Mouse (Mus musculus): ENCODE data around the gene Sag. TPM values are rescaled to one million over a fixed set of nuclear protein-coding genes. Genes with fewer than 3 reads are reported as not detected.

Sag gene
- total RNA-seq, 2 experiments from 2014 or later = 0.26 TPM; not detected in 1

DNA sequence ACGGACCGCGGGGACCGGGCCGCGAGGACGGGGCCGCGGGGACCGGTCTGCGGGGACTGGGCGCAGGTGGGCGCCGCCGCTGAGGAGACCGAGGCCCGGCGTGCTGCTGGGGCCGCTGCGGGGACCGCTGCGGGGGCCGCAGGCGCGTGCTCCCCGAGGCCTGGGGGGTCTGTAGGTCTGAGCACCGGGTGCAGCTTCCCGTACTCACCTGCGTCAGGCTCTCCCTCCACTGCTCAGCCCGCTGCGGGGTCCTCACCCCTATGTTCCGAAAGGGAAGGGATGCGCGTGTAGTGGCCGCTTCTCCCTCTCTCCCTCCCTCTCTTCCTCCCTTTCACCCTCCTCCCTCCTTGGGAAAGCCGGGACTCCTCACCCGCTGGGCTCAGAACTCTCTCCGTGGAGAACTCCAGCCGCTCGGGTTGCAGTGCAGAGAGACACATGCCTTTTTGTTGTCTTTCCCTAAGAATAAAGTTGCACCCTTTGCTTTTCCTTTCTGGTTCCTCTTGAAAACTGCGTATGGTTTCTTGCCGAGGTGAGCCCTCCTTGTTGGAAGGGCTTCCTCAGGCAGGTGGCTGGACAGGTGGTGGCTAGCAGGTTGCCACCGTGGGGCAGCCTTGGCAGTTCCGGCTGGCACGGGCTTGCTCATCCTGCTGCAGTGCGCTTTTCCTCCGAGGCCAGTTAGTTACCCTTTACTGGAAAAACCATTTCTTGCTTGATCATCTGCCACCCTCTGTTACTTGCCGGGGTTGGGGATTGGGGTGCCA lies 50.3 kb downstream of the Sag start:
- no peak for DNase-seq (ENCODE audit: low spot score)

DNA sequence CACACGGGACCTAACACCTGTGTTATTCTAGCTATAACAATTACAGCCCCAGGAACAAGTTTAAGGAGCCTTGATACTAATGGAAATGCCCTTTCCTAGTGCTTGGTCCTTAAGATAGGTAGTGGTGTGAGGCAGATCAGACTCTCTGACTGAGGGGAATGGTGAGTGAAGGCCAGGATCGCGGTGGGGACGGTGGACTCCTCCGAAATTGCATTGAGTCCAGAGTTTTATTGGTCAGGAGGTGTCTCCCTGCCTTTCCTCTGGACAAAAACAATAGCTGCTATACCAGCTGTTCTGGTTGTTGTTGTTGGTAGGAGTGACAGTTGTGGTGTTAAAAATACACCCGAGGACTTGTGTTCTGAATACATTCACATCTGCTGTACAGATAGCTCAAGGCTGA lies 50.9 kb downstream of the Sag start:
- DNase-seq (ENCODE audit: low spot score) = no peak

DNA sequence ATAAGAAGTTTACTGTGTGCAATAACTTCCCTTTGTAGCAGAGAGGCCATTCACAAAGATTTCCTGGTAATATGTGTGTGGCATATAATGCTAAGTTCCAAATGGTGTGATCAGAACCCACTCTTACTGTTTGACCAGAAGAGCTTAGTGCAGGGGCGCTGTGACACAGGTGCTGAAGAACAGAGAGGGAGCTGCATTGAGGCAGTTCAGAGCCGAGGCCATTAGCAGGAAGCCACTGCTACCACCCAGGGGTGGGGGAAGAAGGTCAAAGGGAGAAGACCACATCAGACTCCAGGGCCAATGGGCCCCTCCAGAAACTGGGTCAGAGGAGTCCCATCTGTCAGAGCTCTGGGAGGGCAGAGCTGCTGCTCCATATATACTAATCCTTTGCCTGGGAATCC lies 51.4 kb downstream of the Sag start:
- DNase-seq (ENCODE audit: low spot score) = no peak

DNA sequence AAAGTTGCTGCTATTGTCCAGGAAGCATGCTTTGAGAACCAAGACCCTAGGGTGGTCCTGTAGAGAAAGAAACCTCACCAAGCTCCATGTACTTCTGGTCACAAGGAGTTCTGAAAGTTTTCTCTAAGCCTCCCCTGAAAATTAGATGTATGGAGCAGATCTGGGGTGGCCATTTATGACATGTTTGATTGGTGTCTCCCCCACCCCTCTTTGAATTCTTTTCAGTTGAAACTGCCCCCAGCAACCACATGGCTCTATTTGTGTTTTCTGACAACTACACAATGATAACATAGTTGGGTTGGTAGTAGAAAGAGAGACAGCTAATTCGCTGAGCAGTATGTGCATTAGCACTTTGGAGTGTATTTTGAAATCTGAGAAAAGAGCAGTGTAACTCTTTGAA lies 52.0 kb downstream of the Sag start:
- no peak for DNase-seq (ENCODE audit: low spot score)

DNA sequence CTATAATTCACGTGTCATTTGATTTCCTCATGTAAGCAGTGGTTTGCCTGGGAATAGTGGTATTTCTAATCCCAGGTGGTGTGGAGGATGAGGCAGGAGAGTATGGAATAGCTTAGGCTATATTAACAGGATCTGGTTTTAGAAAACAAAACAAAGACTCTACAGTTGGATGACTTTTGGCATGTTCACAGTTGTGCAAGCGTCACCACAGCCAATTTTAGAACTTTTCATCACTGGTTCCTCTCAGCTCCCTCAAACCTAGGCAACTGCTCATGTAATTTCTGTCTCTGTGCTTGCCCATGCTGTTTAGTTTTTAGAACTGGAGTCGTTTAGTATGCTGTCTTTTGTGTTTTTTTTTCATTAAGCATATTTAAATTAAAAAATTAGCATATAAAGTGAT lies 53.3 kb downstream of the Sag start:
- DNase-seq (ENCODE audit: low spot score) = peak; percentile 42

DNA sequence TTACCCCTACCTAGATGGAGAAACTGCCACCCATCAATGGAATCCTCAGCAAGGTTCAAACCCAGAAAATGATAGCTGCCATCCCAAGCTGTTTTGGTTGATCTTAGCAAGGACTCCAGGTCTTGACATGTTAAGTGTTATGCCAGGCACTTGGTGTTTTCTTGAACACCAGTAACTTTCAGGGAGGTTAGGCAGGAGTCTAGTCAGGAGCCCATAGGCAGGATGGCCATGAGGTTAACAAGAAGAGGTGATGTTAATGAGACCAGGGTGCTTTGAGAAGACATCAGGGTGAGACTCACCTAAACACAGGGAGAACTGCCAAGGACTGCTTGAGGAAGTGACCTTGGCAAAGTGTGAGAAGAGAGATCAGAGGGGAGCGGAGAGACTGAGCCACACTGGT lies 54.6 kb downstream of the Sag start:
- DNase-seq (ENCODE audit: low spot score) = no peak

DNA sequence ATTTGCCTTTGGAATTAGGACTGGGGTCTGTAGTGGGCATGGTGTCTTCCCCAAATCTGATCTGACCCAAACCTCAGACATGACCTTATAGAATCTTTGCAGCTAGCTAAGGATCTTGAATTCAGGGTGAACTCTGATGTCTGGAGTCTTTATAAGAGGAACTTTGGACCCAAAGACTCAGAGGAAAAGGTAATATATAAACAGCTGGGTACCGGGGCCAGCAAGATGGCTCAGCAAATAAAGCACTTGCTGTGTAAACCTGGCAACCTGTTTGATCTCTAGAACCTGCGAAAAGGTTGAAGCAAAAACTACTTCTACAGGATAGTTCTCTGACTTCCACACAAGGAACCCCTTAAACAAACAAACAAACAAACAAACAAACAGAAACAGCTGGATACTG lies 55.0 kb downstream of the Sag start:
- no peak for DNase-seq (ENCODE audit: low spot score)

DNA sequence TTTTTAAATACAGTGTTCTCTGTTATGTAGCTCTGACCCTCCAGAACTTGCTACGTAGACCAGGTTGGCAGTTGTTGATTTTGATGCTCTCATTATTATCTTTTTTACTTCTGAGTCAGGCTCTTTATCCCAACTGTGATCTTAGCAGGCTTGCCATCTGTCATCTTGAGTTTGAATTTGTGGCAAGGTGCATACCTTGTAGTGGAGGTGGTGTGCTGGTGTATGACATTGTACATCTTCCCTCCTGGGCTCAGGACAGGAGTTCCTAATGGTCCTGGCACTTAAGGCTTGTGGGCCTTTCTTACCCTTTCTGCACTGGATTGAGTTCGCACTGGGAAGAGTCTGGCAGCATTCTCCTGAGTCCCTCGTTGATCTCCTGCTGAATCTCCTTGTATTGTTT lies 60.1 kb downstream of the Sag start:
- no peak for DNase-seq (ENCODE audit: low spot score)

DNA sequence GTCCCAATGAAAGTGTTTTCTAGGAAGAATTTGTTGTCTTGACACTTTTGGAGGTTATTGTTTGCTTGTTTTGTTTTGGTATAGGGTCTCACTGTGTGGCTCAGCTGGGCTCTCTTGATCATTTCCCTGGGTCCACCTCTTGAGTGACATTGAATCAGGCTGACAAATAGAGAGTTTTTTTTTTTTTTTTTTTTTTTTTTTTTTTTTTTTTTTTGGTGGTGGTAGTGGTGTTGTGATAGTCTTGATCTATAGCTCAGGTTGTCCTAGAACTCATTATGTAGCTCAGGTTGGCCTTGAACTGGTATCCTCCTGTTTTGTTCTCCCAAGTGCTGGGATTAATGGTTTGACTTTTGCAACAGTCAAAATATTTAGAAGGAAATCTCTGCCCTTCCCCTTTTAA lies 61.4 kb downstream of the Sag start:
- no peak for DNase-seq (ENCODE audit: low spot score)

DNA sequence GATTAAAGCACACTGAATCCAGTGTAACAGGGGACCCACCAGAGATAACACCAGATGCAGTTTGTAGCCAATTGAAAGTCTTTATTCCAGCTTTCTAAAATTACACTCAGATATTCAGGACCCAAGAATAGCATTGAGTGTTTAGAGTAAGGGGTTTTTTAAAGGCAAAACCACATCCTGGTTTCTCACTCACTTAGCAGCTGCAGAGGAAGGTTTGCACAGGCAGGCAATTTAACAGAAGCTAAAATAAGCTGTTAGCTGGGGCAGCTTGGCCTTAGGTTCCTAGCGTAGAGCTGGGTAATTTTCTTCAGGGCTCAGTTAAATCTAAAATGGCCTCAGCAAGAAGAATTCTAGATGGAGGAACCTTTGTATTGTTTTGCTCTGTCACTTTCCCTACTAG lies 63.2 kb downstream of the Sag start:
- no peak for DNase-seq (ENCODE audit: low spot score)

DNA sequence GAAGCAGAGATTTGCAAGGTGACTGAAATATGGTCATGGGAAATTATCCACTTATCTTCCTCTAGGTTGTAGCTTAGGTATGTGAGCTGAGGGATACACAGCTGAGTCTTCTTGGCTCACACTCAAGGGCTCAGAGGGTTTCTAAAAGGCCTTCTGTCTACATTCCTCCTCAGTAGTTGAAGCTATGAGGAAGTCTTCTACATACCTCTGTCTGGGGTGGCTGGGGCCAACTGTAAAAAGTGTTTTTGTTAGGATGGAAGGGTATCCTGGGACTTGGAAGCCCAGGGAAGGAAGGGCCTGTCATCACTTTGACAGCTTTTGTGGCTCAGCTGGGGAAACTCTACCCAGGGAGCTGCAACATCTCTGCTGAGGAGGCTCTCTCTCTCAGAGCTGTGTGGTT lies 68.1 kb downstream of the Sag start:
- DNase-seq (ENCODE audit: low spot score) = no peak

DNA sequence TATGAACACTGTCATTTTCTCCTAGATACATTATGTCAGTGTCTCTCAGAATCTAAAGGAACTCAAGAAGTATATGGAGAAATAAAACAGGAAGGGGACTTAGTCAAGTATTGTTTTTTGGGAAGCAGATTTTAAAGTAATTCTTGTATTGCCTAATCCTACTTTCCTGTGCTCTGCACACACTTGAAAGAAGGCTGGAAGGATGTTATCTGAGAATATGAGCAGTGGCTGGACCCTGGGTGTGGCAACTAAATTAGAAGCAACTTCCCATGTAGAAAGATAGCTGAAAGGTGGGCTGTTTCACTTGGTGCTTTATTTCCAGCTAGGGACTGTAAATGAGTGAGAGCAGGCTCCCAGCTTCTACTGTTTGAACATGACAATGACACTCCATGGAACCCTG lies 69.6 kb downstream of the Sag start:
- DNase-seq (ENCODE audit: low spot score) = no peak

DNA sequence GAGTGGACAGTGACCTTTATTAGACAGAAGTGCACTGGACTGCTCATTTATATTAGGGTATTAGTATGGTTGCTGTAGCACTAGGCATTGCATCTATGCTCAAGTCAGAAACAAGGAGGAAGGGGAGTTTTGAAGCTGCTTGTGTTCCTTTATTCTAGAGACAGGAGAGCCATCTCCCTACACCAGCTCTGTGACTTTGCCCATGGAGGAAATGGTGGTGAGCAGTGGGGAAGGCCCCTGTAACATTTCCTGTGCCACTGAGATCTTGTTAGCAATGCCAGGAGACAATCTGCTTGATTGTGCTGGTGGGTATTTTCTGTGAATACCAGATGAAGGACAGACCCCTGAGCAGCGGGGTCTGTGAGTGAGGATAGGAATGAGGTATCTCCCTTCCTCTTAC lies 72.6 kb downstream of the Sag start:
- DNase-seq (ENCODE audit: low spot score) = no peak

DNA sequence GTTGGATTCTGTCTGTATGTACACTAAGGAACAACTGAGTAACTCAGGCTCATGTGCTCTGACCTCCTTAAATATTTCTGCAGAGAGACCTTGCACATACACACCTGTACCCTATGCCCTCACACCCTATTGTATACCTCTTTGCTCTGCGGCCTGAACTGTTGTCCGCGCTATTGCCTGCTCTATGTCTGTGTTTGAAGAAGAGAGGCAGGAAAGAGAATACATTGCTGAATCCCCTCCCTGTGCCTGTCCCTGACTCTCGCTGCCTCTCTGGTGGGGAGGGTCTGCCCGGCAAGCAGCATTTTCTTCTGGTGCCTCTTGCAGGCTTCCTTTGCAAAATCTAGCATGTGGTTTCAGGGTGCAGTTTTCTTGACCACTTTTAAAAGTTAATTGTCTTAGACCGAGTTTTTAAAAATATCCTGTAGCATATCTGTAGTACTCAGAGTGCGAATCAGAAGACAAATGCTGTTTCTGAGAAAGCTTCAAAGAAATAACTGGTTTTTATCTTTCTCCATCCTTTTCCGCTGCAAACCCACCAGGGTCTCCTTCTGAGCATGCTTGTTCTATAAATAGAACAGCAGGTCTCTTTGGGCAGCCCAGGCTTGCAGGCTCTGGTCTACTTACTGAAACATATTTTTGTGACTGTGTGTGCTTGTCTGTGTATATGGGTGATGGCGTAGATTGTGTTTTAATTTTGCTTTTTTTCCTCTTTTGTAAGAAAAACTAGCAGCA lies 74.2 kb downstream of the Sag start:
- no peak for DNase-seq (ENCODE audit: low spot score)

DNA sequence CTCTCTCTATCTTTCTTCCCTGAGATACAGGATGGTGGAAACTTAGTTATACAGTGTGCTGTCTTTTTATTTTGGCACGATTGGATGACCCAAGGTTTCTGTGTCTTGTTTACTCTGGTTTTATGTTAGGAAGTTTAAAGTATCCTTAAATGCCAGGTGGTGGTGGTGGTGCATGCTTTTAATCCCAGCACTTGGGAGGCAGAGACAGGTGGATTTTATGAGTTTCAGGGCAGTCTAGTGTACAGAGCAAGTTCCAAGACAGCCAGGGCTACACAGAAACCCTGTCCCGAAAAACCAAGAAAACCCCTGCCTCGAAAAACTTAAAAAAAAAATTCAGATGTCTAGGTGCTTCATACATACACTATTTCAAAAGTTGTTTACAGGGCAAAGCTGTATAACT lies 75.6 kb downstream of the Sag start:
- DNase-seq (ENCODE audit: low spot score) = no peak

DNA sequence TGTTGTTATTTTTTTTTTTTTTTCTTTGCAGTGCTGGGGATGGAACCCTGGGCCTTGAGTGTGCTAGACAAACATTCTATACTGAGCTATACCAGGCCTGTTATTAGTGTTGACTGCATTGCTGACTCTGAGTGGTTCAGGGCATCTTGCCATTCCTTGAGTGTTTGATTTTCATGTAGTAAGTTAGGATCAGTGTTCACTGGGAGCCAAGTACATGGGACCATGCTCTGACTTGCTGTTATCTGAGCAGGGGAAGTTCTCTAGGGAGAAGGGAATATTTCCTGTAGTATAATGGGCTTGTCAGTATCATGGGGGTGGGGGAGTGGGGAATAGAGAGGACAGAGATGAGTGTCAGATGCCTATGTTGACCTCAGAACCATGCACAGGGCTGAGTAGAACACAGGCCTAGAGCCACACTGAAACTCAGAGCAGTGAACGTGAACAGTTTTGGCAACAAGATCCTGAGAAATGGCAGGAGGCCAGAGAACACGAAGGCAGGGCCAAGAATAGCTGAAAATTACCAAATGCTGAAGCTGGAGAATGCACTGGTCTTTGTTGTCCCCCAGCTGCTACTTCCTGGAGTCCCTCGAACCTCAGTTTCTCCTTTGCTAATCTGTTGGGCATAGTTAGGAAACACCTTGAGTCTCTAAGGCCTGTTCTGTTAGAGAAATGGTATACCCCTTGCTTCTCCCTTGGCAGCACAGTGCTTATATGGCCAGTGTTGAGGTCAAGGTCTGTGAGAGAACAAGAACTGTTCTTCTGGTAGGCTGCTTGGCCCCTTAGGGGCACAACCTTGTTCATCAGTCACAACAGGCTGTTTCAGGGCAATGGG lies 76.2 kb downstream of the Sag start:
- peak; percentile 92 for DNase-seq (ENCODE audit: low spot score)

DNA sequence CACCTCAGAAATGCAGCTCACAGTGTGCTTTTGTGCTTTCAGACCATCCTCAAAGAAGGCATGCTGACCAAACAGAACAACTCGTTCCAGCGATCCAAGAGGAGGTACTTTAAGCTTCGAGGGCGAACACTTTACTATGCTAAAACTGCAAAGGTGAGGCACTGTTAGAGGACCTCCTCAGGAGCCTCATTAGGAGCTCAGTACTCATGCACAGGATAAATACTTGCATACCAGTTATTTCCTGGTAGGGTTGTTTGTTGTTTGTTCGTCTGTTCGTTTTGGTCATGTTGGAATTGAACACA lies 76.8 kb downstream of the Sag start:
- no peak for DNase-seq (ENCODE audit: low spot score)

DNA sequence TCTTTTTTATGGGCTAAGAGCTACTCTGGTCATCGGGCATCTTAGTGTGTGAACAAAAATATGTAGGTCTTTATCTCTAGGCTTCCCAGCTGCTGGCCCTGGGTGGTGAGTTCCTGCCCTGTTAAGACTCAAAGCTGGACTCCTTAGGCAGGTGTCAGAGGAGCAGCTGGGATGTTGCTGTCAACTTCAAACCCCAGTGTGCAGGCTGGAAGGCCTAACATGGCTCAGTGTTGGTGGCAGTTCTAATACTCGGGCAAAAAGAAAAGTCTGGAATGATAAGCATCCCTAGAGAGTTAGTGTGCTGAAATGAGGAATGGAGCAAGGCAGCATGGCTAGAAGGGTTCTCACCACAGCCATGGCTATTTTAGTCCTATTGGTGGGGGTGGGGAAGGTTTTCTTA lies 77.4 kb downstream of the Sag start:
- peak; percentile 14 for DNase-seq (ENCODE audit: low spot score)

DNA sequence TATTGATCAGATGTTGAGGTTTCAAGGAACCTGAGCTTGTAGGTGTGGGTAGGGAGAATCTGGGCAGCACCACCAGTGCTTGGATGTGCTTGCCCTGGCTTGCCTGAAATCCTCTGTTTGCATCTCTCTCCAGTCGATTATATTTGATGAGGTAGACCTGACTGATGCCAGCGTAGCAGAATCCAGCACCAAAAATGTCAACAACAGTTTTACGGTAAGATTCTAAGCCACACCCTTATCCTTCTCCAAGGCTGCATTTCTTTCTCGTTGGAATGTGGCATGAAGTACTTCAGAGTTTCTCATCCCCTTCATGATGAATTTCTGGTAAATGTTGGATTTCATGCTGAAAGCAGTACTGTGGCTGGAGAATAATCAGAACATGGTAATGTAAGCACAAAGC lies 78.2 kb downstream of the Sag start:
- DNase-seq (ENCODE audit: low spot score) = no peak

DNA sequence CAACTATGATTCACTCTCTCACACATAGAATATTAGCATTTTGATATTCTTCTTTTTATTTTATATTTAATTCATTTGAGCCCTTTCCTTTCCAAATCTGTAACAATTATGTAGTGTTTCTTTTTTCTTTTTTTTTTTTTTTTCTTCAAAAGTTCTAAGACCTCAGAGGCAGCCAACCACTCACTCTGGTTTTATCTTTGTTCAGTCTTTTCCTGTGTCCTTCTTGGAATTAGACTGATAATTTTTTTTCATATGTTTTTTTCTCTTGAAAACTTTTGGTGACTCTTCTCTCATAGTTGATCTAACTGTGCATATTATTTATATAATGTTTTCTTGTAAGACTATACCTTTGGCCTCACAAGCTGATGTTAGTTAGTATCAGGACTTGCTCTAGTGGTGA lies 79.1 kb downstream of the Sag start:
- DNase-seq (ENCODE audit: low spot score) = no peak

DNA sequence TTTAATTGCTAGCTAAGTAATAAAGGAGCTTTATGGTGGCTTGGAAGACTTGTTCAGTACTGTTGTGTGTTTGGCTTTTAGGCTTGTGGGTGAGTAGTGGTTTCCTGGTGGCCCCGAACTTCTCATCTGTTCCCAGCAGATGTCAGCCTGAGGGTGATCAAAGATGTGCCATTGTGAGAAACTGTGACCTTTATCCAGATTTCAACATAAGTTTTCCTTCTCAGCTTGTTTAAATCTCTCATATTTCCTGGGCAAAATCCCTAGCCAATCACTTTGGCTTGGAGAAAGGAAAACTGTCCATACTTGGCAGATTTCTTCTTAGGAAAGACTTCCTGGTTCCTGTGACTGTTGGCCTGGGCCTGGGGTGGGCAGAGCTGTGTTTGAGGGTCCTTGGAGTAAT lies 87.5 kb downstream of the Sag start:
- DNase-seq (ENCODE audit: low spot score) = no peak

DNA sequence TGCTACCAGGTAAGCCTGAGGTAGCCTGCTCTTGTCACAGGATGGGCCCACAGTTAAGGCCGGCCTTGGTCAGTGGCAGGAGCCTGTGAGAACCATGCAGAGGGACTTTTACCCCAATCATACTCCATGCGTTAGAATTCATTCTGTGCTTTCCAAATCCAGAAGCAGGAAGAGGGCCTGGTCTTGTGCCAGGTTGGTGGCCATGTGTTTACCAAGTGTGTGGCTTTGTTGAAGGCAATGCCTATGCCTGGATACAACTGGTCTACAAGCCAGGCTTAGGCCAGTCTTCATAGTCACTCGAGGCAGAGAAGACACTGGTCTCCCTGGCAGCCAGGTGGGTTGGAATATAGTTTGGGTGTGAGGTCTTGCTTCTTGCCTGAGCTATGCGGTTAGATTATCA lies 88.2 kb downstream of the Sag start:
- DNase-seq (ENCODE audit: low spot score) = no peak

DNA sequence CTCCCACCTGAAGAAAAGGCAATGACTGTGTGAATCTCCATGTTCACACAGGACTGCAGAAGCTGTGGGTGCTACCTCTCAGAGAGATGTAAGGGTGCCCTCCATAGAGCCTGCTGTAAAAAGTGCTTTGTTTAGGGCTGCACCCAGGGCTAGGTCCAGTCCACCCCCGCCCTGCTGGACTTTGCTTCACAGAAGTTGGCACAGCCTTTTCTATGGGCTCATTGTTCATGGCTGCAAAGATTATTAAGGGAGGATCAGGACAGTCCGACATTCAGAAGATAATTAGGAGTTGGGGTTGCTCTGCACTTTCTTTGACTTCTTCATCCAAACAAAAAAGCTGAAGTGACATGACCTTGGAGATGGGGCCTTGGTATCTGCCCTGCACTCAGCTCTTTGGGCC lies 89.0 kb downstream of the Sag start:
- DNase-seq (ENCODE audit: low spot score) = no peak
